Mouse (Mus musculus): ENCODE measurements at regions not wholly inside any gene's neighbourhood (a gene's known extent, or its start where the extent isn't known, plus 50 kb on each side); places are given as distances from the start of the nearest gene placed in this dataset.
A peak's percentile ranks its signal among the peaks of the same experiment; 100 is the strongest.

DNA sequence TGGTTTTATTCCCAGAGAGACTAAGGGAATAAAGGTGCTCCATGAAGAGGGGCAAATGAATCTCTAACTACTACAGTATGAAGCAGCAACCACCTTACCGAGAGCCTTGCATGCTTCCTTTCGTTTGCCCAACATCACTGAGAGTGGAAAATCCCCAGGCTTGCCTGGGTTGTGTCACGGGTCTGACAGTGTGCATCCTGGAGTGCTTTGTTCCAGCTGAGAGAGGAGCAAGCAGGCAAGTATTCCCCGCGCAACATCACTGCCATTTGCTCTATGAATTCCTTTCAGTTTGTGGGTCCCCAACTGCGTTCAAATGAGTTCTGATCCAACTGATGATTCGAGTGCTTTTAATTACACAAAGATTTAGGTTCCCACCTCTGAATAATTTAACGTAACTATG, 253.9 kb upstream of the Nsun2 start:
- no peak for DNase-seq (ENCODE audit: inconsistent ontology term)

DNA sequence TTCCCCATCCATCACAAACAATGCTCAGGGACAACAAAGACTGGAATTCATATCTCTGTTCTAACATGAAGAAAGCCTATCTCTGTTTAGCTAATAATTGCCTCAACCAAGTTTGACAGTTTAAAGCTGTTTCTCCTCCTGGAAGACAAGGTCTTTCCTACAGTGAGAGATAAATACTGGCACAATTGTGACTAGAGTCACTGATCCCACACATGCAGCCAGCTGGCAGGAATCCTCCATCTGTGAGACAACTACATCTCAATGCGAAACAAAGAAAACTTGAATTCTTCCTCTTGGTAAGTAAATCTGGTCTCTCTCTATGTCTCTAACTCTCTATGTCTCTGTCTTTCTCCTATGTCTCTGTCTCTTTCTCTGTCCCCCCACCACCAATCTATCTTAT, 239.1 kb upstream of the Nsun2 start:
- no peak for DNase-seq (ENCODE audit: inconsistent ontology term)

DNA sequence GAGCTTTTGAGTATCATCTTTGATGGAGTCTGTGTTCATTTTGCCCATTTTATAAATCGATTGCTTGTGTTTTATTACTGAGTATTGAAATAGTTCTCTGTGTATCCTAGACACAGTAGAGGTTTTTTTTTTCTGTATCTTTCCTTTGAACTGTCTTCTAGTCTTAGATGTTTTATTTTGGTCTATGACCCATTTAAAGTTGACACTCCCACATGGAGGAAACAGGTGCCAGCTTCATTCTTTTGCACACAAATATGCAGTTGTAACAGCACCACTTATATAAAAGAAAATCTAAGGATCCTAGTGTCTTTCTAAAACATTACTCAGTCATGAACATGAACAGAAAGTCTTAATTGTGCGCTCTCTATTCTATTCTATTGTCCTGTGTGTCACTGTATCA, 230.2 kb upstream of the Nsun2 start:
- no peak for DNase-seq (ENCODE audit: inconsistent ontology term)

DNA sequence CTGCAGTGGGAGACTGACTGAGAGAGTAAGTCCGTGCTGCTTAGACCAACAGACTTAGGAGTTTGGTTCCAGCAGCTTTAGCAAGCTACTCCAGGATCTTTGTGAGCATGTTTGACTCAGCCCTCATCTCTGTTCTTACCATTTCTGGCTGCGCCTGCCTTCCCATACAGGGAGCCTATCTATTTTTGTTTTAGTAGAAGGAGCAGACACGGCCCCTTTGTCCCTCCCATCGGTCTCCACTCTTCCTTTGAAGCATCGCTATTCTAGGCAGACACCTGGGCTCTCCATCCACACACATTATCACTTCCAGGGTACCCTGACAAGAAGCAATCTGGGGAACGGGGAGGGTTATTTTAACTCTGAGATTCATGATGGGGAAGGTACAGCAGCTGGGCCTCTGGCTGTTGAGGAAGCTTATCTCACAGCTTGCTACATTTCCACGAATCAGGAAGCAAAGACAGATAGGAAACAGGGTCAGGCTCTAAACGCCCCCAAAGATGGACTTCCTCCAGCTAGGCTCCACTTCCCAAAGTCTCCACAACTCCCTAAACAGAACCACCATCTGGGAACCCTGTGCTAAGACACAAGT, 203.0 kb upstream of the Nsun2 start:
- DNase-seq (ENCODE audit: inconsistent ontology term), result no peak

DNA sequence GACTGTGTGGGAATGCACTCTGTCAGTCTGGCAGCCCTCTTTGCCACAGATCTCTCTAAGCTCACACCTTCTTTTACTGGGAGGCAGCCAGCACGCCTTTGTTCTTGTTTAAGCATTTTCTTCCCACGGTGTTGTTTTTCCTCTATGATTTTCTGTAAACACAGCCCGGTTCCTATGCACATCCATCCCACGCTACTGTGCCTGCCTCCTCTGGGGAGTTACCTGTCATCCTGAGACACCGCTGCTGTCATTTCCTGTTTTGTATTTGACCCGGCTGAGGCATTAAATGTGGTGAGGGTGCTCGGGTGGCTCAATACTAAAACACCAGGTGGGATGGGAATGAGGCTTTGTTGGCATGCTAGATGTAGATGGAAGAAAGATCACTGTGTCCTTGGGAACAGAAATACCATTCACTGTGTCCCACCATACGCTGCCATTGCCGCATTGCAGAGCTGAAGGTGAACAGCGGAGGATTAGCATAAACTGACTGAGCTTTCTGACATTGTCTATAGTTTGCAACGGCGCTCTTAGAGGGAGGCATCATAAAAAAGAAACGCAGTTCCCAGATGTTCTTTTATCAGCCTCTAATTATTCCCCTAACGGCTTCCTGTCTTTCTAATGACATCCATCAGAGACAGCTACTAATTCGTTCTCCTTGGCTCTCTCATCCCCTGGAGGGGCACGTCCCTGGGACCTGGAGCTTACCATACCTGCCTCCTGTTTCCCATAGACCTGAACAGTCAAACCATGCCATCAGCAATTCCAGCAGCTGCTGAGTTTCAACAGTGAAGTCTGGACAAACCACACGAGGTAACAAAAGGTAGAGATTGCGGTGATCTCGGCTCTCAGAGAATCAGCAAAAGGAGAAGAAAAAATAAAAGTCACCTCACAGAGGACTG, 201.8 kb upstream of the Nsun2 start:
- DNase-seq (ENCODE audit: inconsistent ontology term), result no peak

DNA sequence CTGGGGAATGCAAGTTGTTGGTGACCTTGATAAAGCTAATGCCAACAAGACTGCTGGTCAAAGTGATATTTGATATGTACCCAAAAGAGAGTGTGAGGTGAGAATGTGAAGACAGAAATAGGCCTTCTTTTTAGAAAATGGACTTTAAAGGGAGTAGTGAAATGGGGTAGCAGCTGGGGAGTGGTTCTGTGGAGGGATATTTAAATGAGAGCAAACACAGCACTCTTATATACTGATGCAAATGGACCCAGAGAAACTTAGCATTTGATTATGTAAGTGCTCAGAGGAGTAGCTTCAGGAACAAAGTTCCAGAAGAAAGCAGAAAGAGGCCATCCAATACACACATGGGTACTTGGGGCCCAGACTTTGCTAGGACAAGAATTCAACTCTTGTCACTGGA, 189.7 kb upstream of the Nsun2 start:
- no peak for DNase-seq (ENCODE audit: inconsistent ontology term)

DNA sequence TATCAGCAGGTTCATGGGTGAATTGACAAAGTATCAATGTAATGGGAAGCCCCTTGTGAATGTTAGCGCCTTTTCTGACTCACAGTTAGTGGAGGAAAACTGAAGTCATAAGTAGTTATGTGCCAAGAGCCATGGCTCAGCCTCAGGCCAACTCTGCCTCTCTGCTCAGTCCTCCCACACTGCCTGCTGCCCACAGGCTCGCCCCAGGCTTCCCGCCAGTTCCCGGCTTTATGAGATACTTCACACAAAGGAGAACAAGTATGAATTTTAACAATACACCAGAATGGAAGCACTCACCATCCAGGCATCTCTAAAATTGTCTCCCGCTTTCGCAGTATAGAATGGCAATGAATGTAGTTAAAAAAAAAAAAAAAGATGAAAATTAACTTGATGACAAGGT, 176.1 kb upstream of the Nsun2 start:
- peak; percentile 53 for DNase-seq (ENCODE audit: inconsistent ontology term)

DNA sequence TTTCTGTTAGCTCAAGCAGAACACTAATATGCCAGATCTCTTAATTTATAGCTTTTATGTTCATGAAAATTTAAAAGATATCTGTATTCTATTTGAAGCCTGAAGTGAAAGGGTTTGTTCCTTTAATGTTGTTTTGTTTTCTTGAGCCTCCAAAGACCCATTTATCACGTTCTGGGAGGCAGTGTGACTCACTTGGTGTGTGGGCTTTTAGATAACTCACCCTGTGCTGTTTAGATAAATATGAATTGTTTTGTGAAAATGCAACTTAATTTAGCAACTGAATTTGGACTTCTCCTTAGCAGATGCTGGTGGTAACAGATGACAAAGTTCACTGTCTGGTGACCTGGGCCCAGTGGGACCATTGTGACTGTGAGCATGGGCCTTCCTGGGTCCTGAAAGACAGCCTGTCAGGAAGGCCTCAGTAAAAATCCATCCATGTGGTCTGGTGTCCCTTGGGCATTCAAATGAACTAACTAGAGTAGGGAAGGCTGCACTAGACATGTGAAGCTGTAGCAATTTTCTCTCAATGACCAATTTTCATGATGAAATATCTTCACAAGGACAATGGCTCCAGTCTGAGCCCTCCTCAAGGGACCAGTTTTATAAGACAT, 167.6 kb upstream of the Nsun2 start:
- no peak for DNase-seq (ENCODE audit: inconsistent ontology term)

DNA sequence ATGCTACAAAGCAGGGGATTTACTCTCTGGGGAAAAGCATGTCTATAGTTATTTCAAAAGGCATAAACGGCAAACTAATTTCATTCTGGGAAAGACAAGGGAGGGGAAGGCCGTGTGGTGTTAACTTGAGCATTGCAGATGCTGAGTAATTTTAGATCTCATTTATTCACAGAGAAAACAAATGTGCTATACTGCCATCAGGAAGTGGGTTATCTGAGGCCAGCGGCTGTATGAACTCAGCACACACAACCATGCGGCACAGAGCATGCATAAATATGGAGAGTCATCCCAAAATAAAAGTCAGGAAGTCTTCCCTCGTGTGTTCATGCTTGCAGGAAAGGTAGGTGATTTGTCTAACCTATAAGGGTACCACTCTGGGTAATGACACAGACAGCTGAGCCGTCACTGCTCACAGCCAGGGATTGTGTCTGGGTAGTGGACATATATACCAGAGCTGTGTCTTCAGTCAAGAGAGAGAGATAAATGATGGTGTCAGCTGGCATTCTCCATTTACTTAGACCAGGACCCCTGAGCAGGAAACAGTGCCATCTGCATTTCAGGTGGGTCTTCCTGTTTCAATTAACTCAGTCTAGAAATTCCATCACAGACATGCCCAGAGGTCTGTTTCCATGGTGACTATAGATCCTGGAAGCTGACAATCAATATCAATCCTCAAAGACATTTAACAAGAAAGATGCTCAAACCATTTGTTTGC, 160.3 kb upstream of the Nsun2 start:
- DNase-seq (ENCODE audit: inconsistent ontology term), result no peak

DNA sequence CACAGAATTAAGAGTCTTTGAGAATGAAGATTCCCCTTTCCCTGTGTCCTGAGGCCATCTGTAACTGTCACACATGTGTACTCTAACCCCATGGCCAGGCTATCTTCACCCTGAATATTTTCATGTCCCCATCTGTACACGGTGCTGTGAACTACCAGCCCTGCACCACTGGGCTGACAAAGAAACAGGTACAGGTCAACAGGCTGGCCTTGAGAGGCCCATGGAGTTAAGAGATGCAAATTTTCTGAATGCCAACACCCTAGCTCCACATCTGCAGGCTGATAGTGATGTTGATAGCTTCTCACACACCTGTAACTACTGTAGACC, 159.8 kb upstream of the Nsun2 start:
- DNase-seq (ENCODE audit: inconsistent ontology term), result no peak

DNA sequence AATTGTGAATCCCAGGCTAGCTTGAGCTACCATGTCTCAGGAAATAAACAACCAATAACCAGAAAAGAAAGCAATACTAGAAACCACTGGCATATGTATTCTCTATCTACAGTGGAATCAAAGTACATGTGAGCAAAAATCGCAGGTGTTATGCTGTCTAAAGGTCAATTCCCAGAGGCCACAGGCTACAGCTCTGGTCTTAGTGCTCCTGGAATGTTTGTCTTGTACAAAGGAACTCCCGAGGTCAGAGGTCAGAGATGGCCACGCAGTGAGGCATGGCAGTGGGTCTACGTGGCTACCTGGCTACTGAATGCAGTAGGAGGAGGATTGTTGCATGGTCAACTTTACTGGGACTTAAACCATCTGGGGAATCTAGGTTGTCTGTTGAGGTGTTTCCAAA, 153.1 kb upstream of the Nsun2 start:
- no peak for DNase-seq (ENCODE audit: inconsistent ontology term)

DNA sequence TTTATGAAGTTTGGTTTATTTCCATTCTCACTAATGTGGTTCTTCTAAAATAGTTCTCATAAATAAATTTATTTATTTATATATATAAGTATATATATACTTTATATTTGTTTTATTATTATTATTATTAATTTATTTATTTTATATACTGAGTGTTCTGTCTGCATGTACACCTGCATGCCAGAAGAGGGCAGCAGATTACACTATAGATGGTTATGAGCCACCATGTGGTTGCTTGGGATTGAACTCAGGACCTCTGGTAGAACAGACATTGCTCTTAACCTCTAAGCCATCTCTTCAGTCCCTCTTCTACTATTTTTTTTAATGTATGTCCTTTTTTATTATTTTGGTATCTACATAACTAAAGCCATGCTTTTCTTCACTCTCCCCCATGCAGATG, 148.8 kb upstream of the Nsun2 start:
- no peak for DNase-seq (ENCODE audit: inconsistent ontology term)

DNA sequence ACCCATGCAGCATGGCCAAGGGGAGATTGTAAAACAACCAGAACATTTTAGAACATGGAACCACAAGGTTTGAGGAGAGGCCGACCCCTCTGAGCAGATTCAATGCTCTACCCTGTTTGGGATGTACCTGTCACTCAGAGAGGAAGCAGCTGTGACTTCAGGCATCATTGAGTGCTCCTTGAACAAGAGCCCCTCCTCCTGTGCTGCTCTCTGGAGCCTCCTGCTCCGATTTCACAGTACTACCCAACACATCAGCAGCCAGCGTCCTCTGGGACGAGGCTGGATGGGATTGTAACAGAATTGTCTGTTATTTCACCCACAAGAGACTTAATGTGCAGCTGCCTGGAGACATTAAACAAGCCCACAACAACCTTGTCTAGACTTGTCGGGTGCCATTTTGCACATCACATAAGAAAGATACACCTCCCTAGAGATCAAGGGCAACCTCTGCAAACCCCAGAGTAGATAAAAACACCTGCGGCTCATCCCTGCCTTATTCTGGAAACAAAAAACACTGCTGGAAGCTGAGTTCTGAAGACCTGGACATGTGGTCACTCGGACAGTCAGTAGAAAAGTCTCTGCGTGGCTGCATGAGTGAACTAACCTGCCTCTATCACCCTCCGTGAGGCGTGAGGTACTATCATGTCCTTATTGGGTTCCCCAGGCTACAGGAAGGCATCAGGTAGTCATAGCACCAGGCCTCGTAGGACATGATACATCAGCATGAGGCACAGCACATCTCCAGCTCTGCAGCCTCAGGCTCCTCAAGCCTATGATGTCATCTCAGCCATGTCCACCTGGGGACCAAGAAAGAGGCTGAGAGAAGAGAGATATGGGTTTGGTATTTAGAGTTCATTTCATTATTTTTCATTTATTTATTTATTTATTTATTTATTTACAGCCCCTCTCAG, 140.4 kb upstream of the Nsun2 start:
- no peak for DNase-seq (ENCODE audit: inconsistent ontology term)

DNA sequence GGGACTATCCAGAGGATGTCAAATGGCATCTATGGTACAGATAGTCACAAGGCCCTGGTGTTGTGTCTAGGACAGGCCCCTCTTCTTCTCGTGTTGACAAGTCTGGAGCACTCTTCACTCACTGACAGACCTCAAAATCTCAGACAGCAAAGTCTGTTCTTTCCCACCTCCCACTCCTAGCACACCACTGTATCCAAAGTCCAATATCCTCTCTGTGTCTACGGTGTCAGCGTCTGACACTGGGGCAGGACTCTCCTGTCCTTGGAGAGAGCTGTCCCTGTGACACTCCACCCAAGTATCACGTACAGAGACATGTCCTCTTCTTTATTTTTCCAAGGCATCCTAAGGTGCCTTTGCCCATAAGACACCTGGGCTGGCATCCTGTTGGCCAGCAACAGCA, 139.0 kb upstream of the Nsun2 start:
- no peak for DNase-seq (ENCODE audit: inconsistent ontology term)

DNA sequence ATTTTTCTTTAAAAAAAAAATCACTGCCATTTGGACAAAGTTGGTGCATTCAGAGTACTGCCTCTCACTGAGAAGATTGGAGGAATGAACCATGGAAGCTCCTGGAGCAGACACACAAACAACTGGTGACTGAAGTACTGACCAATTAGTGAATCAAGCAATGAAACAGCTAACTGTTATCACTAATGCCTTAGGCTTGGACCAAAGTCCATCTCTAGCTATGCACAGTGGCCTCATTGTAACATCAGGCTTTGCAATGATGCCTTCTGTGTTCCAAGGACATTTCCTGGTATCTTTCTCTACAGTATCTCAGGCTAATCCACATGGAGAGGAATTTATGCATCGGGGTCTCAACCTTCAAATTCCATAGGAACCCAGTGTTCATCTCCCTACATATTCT, 123.2 kb upstream of the Nsun2 start:
- no peak for DNase-seq (ENCODE audit: inconsistent ontology term)

DNA sequence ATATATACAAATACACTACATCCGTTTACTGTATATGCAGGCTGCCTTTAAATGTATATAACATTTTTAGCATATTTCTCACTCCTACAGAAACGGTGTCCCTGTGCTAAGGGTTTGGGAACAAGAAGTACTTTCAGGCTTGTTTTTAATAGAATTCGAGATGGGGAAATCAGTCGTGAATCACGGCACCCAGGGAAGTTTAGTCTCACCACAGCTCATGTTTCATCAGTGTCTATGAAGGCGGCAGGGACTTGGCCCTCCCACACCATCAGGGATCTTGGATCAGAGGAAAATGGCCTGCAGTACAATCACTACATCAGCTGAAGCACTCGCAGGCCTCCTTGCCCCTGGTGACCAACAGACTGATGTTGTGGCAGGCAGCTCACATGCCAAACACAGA, 118.7 kb upstream of the Nsun2 start:
- DNase-seq (ENCODE audit: inconsistent ontology term), result no peak

DNA sequence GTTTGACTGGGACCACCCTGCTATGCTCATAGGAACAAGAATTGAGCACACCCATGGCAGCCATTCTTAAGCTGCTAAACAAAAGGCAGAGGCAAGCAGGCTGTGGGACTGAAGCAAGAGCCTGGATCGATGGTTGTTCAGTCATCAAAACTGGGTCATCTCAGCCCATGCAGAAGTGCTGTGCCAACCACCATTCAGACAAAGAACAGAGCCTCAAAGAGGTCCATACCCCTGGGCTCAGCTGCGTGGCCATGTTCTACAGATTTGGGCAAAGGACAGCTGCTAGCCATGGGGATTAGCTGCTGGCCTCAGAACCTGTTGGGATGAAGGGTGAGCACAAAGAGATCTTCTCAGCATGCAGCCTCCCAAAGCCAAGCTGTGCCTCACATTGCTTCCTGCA, 116.8 kb upstream of the Nsun2 start:
- peak; percentile 19 for DNase-seq (ENCODE audit: inconsistent ontology term)

DNA sequence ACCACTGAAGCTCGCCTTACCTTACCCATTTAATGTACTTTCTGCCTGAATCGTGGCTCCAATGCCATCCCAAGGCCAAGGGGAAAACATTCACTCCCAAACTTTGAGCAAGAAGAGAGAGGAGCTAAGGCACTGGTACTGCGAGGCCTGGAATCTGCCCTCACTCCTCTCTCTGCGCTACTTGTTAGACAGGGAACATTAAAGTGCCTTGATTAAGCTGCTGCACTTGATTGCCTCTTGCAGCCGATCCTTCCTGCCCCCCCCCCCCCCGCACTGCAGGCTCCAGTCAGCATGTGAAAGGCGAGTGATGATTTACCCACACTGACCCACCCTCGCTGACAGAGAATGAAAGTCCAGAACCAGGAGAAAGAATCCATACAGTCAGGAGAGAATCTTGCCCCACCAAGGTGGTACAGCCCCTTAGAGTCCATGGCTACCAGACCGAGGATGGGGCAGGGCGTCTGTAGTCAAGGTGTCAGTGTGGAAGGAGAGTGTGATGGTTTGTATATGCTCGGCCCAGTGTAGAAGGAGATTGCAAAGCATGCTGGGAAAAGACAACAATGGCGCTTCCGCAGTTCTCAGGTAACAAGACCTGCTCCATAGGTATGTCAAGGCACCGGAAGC, 115.6 kb upstream of the Nsun2 start:
- DNase-seq (ENCODE audit: inconsistent ontology term), result no peak

DNA sequence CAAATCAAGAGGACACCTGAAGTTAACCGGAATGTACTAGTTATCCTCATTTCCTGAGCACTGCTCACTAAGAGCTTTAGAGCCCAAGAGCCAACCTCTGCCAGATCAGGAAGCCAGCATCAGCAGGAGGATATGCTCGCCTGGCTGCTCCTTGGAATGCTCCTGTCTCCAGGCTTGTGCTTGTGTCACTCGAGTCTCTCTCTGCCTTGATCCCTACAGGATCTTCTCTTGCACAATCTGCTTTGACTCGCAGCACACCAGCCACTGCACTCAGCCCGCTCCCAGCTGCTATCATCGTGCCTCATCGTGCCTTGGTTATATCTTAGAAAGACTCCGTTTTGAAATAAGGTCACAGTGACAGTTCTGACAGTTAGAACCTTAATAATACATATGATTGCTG, 113.4 kb upstream of the Nsun2 start:
- no peak for DNase-seq (ENCODE audit: inconsistent ontology term)

DNA sequence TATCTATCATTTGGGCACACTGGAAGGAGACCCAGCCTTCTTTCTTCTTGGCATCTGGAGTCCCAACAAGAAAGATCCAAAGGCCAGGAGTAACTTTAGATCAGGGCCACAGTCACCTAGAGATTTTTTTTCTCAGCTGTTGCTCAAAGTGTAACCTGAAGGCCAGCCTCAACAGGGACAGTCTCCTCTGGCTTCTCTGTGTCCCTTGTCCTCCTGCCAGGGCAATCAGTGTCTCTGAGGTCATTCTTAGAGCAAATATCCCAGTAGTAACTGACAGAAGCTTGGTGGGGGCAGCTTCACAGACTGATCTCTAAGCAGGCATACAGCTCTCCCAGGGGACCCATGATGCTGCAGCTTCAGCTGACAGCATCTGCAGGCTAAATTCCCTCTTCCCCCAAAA, 111.6 kb upstream of the Nsun2 start:
- DNase-seq (ENCODE audit: inconsistent ontology term), result no peak

DNA sequence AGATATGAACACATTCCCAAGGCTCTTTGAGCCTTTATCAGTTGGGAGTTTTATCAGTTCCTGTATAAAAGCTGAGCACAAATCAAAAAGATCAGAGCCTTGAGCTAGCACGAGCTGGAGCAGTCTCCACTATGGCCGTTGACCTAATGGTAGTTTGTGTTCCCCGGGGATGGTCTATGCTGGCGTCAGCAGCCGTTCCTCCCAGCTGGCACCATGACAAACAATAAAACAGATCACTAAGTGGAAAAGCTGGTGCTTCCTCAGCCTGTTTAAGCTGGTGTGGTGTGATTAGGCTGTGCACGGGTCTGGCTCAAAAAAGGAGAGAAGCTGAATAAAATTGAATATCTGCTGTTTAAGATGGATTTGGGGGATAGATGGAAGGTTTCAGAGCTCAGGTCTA, 107.4 kb upstream of the Nsun2 start:
- no peak for DNase-seq (ENCODE audit: inconsistent ontology term)

Data from Muller cell, postnatal 12 days (primary cell).